Mouse (Mus musculus) midbrain, embryonic 16.5 days (tissue): ENCODE measurements at regions not wholly inside any gene's neighbourhood (a gene's known extent, or its start where the extent isn't known, plus 50 kb on each side); places are given as distances from the start of the nearest gene placed in this dataset.

Experiments
- ATAC-seq: fragments of 200-750 bp; cut with Nextera tagmentation; 2 replicates; pipeline ENCODE4 v1.8.0; 2017; ENCODE audit warnings: moderate TSS enrichment
- H3K27ac ChIP-seq: fragments of 300-500 bp; sonication (generic); 2 replicates; pipeline ENCODE4 v1.5.1; 2014; ENCODE audit warnings: mild to moderate bottlenecking, low read length, mixed read lengths
- H3K27me3 ChIP-seq: fragments of 300-500 bp; sonication (generic); 2 replicates; pipeline ENCODE4 v1.6.1; 2014; ENCODE audit warnings: low read depth, low read length, mixed read lengths; ENCODE audit not compliant: control insufficient read depth, insufficient read depth
- H3K36me3 ChIP-seq: fragments of 300-500 bp; sonication (generic); 2 replicates; pipeline ENCODE4 v1.6.1; 2014; ENCODE audit warnings: mild to moderate bottlenecking, low read length, moderate library complexity, mixed read lengths; ENCODE audit not compliant: control insufficient read depth, insufficient read depth
- H3K4me1 ChIP-seq: fragments of 300-500 bp; sonication (generic); 2 replicates; pipeline ENCODE4 v1.6.1; 2014; ENCODE audit warnings: mild to moderate bottlenecking, low read length, mixed read lengths; ENCODE audit not compliant: control insufficient read depth, insufficient read depth
- H3K4me2 ChIP-seq: fragments of 300-500 bp; sonication (generic); 2 replicates; pipeline ENCODE4 v1.6.1; 2014; ENCODE audit warnings: mild to moderate bottlenecking, low read length, mixed read lengths
- H3K4me3 ChIP-seq: fragments of 300-500 bp; sonication (generic); 2 replicates; pipeline ENCODE4 v1.5.1; 2014; ENCODE audit warnings: low read depth, mild to moderate bottlenecking, low read length, moderate library complexity, mixed read lengths
- H3K9ac ChIP-seq: fragments of 300-500 bp; sonication (generic); 2 replicates; pipeline ENCODE4 v1.6.1; 2014; ENCODE audit warnings: low read depth, low read length, mixed read lengths
- H3K9me3 ChIP-seq: fragments of 300-500 bp; sonication (generic); replicated peaks from 2 replicates; pipeline ENCODE4 v1.6.1; 2014; ENCODE audit warnings: mild to moderate bottlenecking, low read length, mixed read lengths; ENCODE audit not compliant: control insufficient read depth, poor library complexity, severe bottlenecking
- WGBS: fragments of 180-500 bp; shearing (Covaris S2); extraction: QIAGEN DNeasy Blood & Tissue Kit; methylation state at CpG from one replicate; pipeline ENCODE4 v1.1.7; 2014; 5-methylcytosine and 5-hydroxymethylcytosine counted together

DNA sequence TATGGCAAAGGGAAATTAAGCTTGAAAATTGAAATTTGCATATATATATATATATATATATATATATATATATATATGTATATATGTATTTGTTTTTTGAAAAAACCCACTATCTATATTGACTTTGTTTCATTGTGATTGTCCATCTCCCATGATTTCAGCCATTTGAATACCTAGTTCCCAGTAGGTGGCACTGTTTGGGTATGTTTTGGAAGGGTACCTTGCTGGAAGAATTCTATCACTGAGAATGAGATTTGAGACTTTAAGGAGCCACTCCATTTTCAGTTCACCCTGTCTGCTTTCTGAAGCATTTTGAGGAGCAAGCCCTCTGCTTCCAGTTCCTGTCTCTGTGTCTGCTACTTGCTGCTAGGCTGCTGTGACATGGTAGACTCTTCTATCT, 72.8 kb upstream of the Ugt8a start:
- Histone ChIP-seq H3K27ac (no peak overlapping the region), H3K4me2 (no peak overlapping the region), H3K4me3 (no peak overlapping the region), H3K36me3 (no peaks in the 10 kb centered on the region), H3K9me3 (no peaks in the 10 kb centered on the region), H3K4me1 (no peaks in the 10 kb centered on the region), H3K27me3 (no peaks in the 10 kb centered on the region), H3K9ac (no peak overlapping the region)
- no peak for ATAC-seq

DNA sequence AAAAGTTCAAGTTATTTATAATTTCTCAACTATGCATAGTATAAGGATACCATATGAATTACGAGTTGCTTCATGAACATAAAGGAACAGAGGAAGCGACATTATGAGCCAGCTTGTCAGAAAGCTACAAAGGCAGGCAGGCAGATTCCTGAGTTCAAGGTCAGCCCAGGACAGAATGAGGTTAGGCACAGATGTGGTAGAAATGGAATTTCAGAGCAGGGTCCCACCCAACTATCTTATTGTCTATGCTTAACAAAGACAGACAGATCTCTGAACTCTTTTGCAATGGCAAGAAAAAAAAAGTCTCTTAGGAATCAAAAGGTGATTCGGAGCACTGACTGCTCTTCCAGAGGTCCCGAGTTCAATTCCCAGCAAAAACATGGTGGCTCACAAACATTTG, 77.7 kb upstream of the Ugt8a start:
- H3K4me1 ChIP-seq: no peaks in the 10 kb centered on the region
- no peak for ATAC-seq
- no peaks in the 10 kb centered on the region for H3K9me3 ChIP-seq
- H3K36me3 ChIP-seq: no peaks in the 10 kb centered on the region
- H3K4me2 ChIP-seq: no peak overlapping the region
- H3K27ac ChIP-seq: no peak overlapping the region
- H3K27me3 ChIP-seq: no peaks in the 10 kb centered on the region
- H3K9ac ChIP-seq: no peak overlapping the region
- H3K4me3 ChIP-seq: no peak overlapping the region
- WGBS: 85% methylated on average over 4 of the region's 4 CpGs

DNA sequence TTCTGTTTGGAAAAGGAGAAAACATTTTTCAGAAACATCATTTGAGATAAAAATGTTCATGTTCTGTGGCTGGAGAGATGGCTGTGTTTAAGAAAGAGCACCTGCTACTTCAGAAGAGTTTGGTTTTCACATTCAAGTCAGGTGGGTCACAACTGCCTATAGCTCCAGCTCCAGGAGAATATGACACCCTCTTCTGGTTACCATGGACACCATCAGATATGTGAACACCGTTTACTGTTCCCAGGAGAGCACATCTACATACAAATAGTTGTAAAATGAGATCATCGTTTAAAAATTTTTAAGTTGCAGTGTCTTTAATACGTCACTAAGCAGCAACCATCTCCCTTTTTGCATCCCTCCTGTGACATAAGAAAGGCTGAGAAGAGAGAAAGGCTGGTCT, 105.9 kb upstream of the Ugt8a start:
- ATAC-seq: no peak
- no peak overlapping the region for H3K9ac ChIP-seq
- no peak overlapping the region for H3K4me3 ChIP-seq
- 19% methylated on average over 3 of the region's 3 CpGs for WGBS
- no peaks in the 10 kb centered on the region for H3K27me3 ChIP-seq
- no peaks in the 10 kb centered on the region for H3K36me3 ChIP-seq
- no peaks in the 10 kb centered on the region for H3K4me1 ChIP-seq
- H3K4me2 ChIP-seq: no peak overlapping the region
- no peak overlapping the region for H3K27ac ChIP-seq
- no peaks in the 10 kb centered on the region for H3K9me3 ChIP-seq

DNA sequence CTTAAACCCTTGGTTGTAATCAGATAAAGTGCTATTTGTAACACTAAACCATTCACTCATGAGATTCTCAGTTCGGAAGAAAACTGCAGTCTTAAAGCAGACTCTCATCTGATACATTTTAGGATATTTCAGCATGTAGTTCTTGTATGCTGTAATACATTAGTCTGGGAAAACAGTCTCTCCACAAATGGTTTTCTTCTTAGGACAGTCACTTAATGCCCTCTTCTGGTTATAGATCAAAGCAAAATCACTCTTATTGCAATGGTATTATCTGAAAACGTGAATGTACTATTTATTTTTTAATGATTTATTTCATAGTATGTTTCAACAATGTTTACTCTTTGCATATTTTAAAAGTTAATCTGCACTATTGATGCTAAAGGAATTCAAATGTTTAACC, 106.4 kb upstream of the Ugt8a start:
- no peak overlapping the region for H3K4me2 ChIP-seq
- H3K36me3 ChIP-seq: no peaks in the 10 kb centered on the region
- H3K27ac ChIP-seq: no peak overlapping the region
- no peaks in the 10 kb centered on the region for H3K27me3 ChIP-seq
- WGBS: 64% methylated on average over 2 of the region's 2 CpGs
- no peaks in the 10 kb centered on the region for H3K9me3 ChIP-seq
- no peaks in the 10 kb centered on the region for H3K4me1 ChIP-seq
- no peak overlapping the region for H3K4me3 ChIP-seq
- H3K9ac ChIP-seq: no peak overlapping the region
- ATAC-seq: no peak

DNA sequence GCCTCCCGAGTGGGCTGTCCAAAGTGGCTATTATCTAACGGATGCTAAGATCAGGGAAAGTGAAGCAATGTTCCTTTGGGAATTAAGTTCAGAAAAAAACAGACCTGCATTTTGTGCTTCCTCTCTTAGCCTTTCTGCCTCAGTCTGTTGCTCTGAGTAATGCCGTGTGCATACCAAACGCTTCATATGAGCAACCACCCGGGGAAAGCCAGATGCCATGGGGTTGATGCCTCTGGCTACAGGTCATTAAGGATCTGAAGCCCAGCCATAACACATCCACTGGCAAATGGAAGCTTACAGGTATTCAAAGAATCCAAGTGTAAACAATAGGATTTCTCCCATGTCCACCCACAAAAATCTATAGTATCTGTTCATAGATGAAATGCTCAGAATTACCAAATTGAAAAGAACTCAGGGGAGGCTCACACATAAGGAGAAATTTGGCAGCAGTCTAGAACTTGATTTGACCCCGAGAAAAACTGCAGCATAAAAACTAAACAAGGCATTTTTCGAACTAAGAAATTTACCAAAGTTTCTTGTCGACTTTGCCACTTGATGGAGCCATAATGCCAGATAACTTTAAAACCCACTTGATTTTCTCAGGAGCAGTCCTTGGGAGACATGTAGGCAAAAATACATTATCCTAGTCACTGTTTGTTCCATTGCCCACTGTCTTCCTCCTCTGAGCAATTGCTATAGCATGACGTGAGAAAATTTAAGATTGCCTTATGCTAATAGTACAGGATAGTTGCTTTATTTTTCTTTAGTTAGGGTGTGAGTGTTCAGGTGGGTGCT, 107.8 kb upstream of the Ugt8a start:
- no peak overlapping the region for H3K27ac ChIP-seq
- H3K9me3 ChIP-seq: no peaks in the 10 kb centered on the region
- no peaks in the 10 kb centered on the region for H3K4me1 ChIP-seq
- no peaks in the 10 kb centered on the region for H3K27me3 ChIP-seq
- H3K4me3 ChIP-seq: no peak overlapping the region
- H3K36me3 ChIP-seq: no peaks in the 10 kb centered on the region
- no peak overlapping the region for H3K9ac ChIP-seq
- 71% methylated on average over 9 of the region's 9 CpGs for WGBS
- H3K4me2 ChIP-seq: no peak overlapping the region
- peak; percentile 67; the same call in 1 of the 2 replicates for ATAC-seq

DNA sequence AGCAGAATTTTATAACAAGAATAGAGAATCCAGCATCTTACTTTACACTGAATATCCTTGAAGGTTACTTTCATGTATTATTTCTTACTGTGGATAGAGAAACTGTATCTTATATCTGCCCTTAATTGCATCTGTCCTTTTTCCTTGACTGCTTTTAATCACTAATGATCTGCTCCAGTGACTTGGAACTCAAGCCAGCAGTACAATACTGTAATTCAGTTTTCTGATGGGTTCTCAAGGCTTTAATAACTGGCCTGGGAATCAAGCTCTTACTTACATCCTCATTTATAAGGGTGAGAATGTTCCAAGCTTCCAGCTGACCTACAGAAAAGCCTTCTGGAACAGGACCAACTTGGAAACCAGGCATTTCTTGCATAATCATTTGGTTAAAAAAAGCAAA, 120.2 kb upstream of the Ugt8a start:
- H3K4me1 ChIP-seq: no peaks in the 10 kb centered on the region
- no peak overlapping the region for H3K9ac ChIP-seq
- no peaks in the 10 kb centered on the region for H3K36me3 ChIP-seq
- no peak overlapping the region for H3K4me2 ChIP-seq
- no peaks in the 10 kb centered on the region for H3K9me3 ChIP-seq
- ATAC-seq: no peak
- no peak overlapping the region for H3K27ac ChIP-seq
- H3K4me3 ChIP-seq: no peak overlapping the region
- no peaks in the 10 kb centered on the region for H3K27me3 ChIP-seq

DNA sequence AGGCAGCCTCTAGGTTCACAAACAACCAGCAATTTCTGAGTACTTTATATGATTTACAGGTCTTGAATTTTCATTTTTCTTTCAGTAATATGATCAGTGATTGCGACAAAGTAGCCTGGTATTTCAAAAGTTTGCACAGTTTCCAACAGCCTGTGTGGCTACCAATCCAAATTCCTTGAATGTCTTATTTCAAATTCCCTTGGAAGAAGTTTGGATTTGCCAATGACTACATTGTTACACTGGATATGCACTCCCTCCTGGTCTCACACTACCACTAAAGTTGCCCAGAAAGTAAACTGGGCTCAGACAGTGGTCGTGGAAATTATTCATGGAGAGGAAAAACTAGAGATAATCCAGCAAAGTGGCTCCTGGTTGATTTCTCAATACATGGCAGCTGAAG, 166.7 kb upstream of the Ugt8a start:
- no peak for ATAC-seq
- 88% methylated on average over 2 of the region's 2 CpGs for whole genome bisulfite sequencing
- H3K9ac ChIP-seq: no peak overlapping the region

DNA sequence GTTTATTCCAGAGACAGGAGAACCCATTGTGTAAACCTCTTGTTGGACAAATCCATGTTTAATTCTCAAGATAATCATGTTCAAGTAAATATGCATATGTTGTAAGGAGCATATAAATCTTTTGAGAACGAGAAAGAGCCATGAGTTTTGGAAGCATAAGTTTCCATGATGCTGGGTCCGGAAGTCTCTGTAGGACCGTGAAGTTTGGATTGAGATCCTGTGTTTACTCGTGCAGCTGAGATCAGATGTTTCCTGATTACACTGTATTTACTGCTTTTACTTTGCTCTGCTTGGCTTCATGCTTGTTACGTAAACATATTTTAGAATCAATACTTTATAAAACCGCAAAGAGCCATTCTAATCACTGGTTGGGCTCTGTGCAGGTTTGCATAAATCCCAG, 171.0 kb upstream of the Ugt8a start:
- Histone ChIP-seq H3K9me3 (no peaks in the 10 kb centered on the region), H3K27ac (no peak overlapping the region), H3K4me1 (no peaks in the 10 kb centered on the region), H3K36me3 (no peaks in the 10 kb centered on the region), H3K4me3 (no peak overlapping the region), H3K9ac (no peak overlapping the region), H3K27me3 (no peaks in the 10 kb centered on the region), H3K4me2 (no peak overlapping the region)
- ATAC-seq: no peak
- 93% methylated on average over 6 of the region's 6 CpGs for WGBS

More for the DNA sequence above, 166.7 kb upstream of the Ugt8a start:
- Histone ChIP-seq H3K27me3 (no peaks in the 10 kb centered on the region), H3K9me3 (no peaks in the 10 kb centered on the region), H3K4me1 (no peaks in the 10 kb centered on the region), H3K27ac (no peak overlapping the region), H3K4me3 (no peak overlapping the region), H3K36me3 (no peaks in the 10 kb centered on the region), H3K4me2 (no peak overlapping the region)

DNA sequence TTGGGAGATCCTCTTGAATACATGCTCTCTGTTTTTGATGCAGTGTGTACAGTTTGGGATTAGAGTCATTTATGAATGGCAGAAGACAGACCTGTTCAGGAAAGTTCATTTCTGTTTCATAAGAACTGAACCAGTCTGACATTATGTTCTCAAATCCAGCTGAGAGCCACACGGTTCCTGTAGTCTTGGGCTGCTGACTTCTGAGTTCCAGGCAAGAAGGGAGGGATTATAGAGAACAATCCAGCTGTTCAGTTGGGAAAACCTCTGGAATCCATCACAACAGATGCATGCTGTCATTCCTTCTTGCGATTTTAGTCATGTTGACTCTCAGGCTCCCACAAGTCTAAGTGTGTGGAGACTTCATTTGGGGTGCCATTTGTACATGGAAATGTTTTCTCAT, 179.4 kb upstream of the Ugt8a start:
- no peaks in the 10 kb centered on the region for H3K36me3 ChIP-seq
- WGBS: 74% methylated on average over 2 of the region's 2 CpGs
- no peak overlapping the region for H3K4me3 ChIP-seq
- ATAC-seq: no peak
- no peak overlapping the region for H3K4me2 ChIP-seq
- H3K27ac ChIP-seq: no peak overlapping the region
- no peak overlapping the region for H3K9ac ChIP-seq
- no peaks in the 10 kb centered on the region for H3K4me1 ChIP-seq
- H3K27me3 ChIP-seq: no peaks in the 10 kb centered on the region
- no peaks in the 10 kb centered on the region for H3K9me3 ChIP-seq
